Mouse (Mus musculus) urinary bladder, adult 18-20 months (tissue): Measurements from ENCODE around the gene Itm2b.

Experiments used
- DNase-seq, 2 experiments: peaks; one replicate each; pipeline ENCODE4 v3.0.0; 2022; ENCODE audit warnings: low spot score in 2 of 2, mixed read lengths in 2 of 2

Gene Itm2b

DNA sequence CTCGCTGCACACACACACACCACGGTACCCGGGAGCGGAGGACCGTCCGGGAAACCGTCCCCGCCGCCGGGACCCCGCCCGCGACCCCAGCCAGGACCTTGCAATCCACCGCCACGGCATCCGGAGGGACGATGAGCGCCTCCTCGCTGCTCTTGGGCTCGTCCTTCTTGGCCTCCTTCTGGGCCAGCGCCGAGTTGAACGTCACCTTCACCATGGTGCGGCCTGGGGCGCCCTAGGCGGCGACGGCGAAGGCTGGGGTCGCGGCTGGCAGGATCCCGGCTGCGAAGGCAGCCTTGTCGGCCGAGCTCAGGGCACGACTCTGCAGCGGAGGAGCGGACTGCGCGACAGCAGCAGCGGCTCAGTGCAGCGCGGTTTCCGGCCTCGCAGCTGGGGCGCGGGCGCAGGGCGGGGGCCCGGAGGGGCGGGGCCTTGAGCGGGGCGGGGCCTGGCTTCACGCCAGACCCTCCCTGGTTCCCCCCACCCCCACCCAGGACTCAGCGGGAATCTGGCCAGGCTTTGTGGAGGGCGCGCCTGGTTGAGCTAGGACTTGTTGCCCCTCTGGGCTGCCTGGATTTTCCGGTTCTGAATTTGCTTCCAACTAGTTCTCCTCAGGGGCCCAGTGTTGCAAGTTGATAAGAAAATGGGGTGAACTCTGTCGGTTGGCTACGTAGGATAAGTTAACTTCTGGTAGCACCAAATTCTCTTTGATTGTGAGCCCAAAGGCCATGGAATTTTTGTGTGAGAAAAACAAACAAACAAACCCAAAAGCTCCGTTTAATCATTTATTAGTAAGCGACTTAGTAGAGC is at the start of gene Itm2b:
TSS of gene Itm2b (minus strand) at position 377 of the 807 bp plus-strand sequence.
- DNase-seq: peak; percentile 77 to 87

GRCm38 (mm10) chr14:73433487-73433886 is 48.4 kb upstream of the Itm2b start:
- DNase-seq: no peak

- DNase-seq: no peak
Measured at GRCm38 (mm10) chr14:73430571-73430970, 45.5 kb upstream of the Itm2b start.

- DNase-seq: no peak
Measured at GRCm38 (mm10) chr14:73425571-73426041, 40.5 kb upstream of the Itm2b start.

GRCm38 (mm10) chr14:73424961-73425360 is 39.9 kb upstream of the Itm2b start:
- no peak for DNase-seq

- no peak for DNase-seq
Measured at GRCm38 (mm10) chr14:73423542-73423941, 38.5 kb upstream of the Itm2b start.

GRCm38 (mm10) chr14:73422621-73423020 is 37.5 kb upstream of the Itm2b start:
- no peak for DNase-seq

GRCm38 (mm10) chr14:73421580-73421979 is 36.5 kb upstream of the Itm2b start:
- DNase-seq: no peak

DNA sequence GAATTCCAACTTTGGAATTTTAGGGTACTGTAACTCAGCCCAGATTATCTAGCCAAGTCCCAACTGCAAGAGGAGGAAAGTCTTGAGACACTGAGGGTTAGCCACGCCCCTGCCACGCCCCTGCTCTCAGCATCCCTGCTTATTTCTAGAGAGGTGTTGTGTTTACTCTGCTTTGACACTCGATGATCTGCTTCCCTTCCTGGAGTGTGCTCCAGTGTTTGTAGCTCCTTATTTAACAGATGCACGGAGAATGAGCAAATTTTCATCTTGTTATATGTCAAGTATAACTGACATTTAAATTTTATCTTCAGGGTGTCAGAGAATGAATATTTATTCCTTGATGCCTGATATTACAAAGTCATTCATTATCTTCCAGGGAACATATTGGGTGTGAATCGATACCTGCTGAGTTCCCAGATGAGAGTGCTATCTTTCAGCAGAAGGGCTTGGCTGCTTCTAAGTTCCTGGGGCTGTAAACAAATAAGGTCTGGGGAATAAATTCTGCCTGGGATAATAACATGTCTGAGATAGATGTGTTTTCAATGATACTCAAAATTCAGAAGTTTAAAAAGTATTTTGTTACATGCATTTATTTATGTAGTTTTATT is 35.2 kb upstream of the Itm2b start:
- DNase-seq: no peak

GRCm38 (mm10) chr14:73416511-73416910 is 31.4 kb upstream of the Itm2b start:
- DNase-seq: no peak

GRCm38 (mm10) chr14:73415376-73416035 is 30.4 kb upstream of the Itm2b start:
- no peak for DNase-seq

GRCm38 (mm10) chr14:73411729-73412128 is 26.6 kb upstream of the Itm2b start:
- DNase-seq: no peak

DNA sequence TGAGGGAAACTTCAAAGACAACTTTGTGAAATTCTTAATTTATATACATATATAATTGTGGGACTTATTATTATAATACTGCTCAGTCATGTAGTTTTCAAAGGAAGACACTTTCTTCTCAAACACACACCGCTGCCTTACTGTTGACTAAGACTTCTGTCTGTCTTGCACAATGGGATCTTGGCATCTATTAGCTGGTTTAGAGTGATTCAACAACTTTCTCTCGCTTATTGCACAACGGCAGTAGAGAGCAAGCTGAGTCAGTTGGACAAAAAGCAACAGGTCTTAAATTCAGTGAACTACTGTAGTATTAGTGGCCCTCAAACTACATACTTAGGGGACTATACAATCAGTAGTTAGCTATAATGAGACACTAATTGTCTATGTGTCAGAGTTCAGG is 25.0 kb upstream of the Itm2b start:
- peak in 1 of 2 experiments; percentile 52 for DNase-seq

DNA sequence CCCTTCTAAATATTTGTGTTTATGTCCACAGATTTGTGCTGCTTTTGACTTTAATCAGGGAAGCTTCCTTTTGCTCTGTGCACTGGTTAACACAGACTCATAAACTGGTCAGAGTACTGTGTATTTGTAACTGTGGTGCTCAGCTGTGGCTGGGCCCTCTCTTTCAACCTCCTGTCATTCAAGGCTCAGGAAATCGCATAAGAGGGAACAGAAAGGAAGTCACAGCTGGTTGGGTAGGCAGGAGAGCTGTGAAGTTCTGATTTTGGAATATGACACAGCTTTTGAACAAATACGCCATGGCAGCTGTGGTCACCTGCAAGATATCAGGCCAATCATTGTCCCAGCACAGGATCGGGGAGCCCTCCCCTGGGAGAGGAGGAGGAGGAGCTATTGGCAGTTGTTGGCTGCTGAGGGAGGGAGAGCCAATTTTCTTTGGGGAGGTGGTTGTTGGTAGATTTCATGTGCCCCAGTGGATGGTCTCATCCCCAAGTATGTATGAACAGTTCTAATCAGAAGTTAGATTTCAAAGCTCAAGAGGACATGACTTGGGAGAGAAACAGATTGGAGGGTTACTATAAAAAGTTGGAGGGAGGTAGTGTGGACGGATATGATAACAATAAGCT is 23.2 kb upstream of the Itm2b start:
- DNase-seq: no peak

DNA sequence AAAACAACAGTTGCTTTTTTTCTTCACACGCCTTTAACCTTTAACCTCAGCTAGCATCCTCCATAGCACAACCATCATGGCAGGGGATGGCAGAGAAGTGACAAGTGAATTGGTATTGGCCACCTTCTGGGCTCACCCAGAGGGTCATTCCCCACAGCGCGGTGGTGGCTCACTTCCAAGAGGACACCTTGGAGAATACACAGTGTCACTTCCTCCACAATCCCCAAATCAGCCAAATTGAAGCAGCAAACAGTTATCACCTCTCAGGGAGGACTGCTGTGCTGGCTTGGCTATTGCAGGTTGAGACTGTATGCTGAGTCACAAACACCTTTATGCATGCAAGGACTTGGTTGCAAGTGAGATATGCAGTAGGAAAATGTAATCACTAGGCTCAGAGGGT is 18.9 kb upstream of the Itm2b start:
- DNase-seq: no peak

DNA sequence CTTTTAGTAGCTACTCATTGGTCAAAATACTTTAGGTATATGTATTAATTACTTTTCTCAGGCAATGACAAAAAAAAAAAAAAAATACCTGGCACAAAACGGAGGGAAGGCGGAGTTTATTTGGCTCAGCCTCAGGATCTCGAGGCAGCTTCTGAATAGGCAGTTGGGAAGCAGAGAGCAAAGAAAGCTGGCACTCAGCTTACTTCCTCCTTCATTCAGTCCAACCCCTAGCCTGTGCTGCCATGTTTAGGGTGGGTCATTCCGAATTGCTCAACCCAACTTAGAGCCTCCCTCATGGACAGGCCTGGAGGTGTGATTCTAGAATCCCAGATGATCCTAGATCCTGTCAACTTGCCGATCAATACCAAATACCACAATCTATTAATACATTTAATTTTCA is 18.3 kb upstream of the Itm2b start:
- no peak for DNase-seq

- no peak for DNase-seq
Measured at GRCm38 (mm10) chr14:73402296-73403035, 17.4 kb upstream of the Itm2b start.

DNA sequence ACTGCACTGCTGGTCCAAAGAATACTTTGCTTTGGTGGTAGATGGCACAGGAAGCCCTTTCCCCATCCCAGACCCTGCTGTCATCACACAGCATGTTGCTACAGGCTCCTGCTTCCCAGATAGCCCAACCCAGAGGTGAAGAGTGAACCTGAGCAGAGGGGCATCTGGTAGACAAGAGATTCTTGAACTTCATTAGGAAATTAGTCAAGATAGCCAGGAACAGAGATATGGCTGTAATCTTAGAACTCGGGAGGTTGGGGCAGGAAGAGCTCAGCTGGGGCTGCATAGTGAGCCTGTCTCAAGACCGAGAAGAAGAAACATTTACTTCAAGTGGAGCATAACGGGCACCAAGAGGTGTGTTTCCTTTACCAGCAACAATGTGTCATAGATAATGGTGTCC is 16.3 kb upstream of the Itm2b start:
- no peak for DNase-seq

DNA sequence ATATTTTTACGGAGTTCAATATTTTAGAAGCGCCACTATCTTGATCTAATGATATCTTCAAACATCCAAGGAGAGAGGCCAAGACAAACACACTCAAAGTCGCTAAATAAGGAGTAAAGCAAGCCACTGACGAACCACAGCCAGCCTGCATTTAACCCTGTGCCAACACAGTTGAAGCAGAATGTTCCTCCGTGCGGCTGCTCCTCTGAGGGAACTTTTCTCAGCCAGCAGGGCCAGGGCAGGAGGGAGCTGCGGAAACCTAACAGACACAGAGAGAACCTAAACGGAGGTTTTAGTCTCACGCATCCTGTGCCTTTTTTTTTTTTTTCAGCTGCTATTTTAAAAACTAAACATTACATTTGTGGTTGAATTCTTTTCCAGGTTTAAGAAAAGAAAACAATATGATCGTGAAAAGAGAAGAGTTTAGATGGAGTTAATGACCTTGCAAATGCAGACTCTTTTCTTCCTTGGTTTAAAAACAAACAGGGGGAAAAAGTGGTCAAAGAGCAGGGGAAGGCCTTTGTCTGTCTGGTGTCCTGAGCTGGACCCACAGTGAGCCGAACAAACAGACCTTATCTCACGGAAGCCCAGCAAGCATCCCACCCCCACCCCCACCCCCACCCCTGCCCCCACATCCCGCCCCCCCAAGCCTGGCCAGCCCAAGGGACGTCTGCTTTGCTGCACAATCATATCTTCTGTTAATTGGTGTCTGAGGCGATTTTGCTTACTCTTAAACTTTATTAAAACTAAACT is 15.0 kb upstream of the Itm2b start:
- no peak for DNase-seq

- no peak for DNase-seq
Measured at GRCm38 (mm10) chr14:73398367-73398996, 13.4 kb upstream of the Itm2b start.
